Mouse (Mus musculus): Measurements from ENCODE around the gene Pla2g2c. TPM values are rescaled to one million over a fixed set of nuclear protein-coding genes. Genes with fewer than 3 reads are reported as not detected.
A peak's percentile ranks its signal among the peaks of the same experiment; 100 is the strongest.

Pla2g2c gene
- polyA plus RNA-seq, 1 experiment from 2014 or later, result 0.18 TPM

DNA sequence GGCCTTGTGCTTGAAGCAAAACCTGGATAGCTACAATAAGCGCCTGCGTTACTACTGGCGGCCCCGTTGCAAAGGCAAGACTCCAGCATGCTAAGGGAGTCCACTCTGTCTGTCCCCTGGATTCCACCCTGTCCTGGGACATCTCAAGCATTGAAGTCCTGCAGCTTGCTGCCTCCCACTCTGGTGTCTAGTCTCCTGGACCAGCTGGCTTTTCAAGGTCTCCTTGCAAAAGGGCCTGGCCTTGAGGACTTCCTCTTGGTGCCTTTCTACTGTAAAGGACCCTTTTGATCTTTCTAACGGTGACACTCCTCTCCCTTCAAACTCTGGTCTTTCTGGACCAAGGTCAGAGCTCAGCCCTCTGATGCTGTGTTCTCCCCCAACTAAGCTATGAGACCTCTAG is 55.7 kb downstream of the Pla2g2c start:
- no peak overlapping the region for H3K4me3 ChIP-seq (replicated peaks; ENCODE audit: low read length)
- no peaks in the 10 kb centered on the region for H3K36me3 ChIP-seq (ENCODE audit: control insufficient read depth, insufficient read depth, low read length)
- H3K9ac ChIP-seq (ENCODE audit: low read length), result no peak overlapping the region
- no peaks in the 10 kb centered on the region for H3K9me3 ChIP-seq (replicated peaks; ENCODE audit: control insufficient read depth, low read length)
- no peaks in the 10 kb centered on the region for H3K27me3 ChIP-seq (ENCODE audit: control insufficient read depth, insufficient read depth, low read length)
- no peak overlapping the region for H3K4me2 ChIP-seq (ENCODE audit: low read depth, low read length)
- 78% methylated on average over 5 of the region's 5 CpGs for WGBS
- no peak for ATAC-seq (ENCODE audit: insufficient read depth, low FRiP score)
- H3K27ac ChIP-seq (ENCODE audit: low read length), result no peak overlapping the region
- no peaks in the 10 kb centered on the region for H3K4me1 ChIP-seq (ENCODE audit: control insufficient read depth, insufficient read depth, low read length)

DNA sequence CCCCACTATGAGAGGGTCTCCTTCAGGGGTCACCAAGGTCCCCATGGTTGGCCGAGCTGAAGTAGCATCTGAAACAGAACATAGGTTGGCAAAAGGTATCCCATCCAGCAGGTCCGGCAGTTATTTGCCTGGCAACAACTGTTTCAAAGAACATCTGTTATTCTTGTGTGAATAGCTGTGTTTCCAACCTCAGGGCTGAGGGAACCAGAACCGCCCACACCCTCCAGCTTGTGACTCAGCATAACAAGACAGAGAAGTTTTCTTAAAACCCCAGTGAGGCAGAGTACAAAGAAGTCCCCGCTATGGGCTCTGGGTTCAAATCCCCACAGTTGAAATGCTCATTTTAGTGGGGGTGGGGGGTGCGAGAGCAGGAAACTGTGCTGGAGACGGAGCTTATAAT is 57.5 kb downstream of the Pla2g2c start:
- H3K27me3 ChIP-seq (ENCODE audit: control insufficient read depth, insufficient read depth, low read length), result no peaks in the 10 kb centered on the region
- no peaks in the 10 kb centered on the region for H3K9me3 ChIP-seq (replicated peaks; ENCODE audit: control insufficient read depth, low read length)
- no peak for ATAC-seq (ENCODE audit: insufficient read depth, low FRiP score)
- H3K27ac ChIP-seq (ENCODE audit: low read length), result no peak overlapping the region
- WGBS, result 76% methylated on average over 6 of the region's 6 CpGs
- H3K9ac ChIP-seq (ENCODE audit: low read length), result no peak overlapping the region
- no peaks in the 10 kb centered on the region for H3K4me1 ChIP-seq (ENCODE audit: control insufficient read depth, insufficient read depth, low read length)
- no peaks in the 10 kb centered on the region for H3K36me3 ChIP-seq (ENCODE audit: control insufficient read depth, insufficient read depth, low read length)
- no peak overlapping the region for H3K4me2 ChIP-seq (ENCODE audit: low read depth, low read length)
- no peak overlapping the region for H3K4me3 ChIP-seq (replicated peaks; ENCODE audit: low read length)

DNA sequence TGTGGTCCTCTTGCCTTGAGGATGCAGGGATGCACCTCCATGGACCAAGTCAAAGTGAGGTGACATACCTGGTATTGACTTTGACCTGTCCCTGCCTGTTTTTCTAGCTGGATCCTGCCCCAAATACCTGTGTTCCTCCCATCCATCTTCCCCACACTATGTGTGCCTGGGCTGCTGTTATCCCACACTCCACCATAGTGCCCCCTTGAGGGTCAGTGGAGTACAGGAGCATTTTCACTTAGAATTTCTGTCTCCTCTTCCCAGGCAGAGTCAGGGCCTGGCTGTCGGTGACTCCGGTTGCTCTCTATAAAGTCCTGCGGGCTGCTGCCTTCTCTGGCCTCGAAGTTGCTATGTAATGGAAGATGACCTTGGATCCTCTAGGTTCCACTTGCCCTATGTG is 61.1 kb downstream of the Pla2g2c start:
- Histone ChIP-seq H3K27me3 (ENCODE audit: control insufficient read depth, insufficient read depth, low read length) (no peaks in the 10 kb centered on the region), H3K4me2 (ENCODE audit: low read depth, low read length) (no peak overlapping the region), H3K27ac (ENCODE audit: low read length) (no peak overlapping the region), H3K9ac (ENCODE audit: low read length) (no peak overlapping the region), H3K4me3 (replicated peaks; ENCODE audit: low read length) (no peak overlapping the region), H3K4me1 (ENCODE audit: control insufficient read depth, insufficient read depth, low read length) (no peaks in the 10 kb centered on the region), H3K36me3 (ENCODE audit: control insufficient read depth, insufficient read depth, low read length) (no peaks in the 10 kb centered on the region), H3K9me3 (replicated peaks; ENCODE audit: control insufficient read depth, low read length) (no peaks in the 10 kb centered on the region)
- ATAC-seq (ENCODE audit: insufficient read depth, low FRiP score), result no peak
- 59% methylated on average over 4 of the region's 4 CpGs for WGBS

DNA sequence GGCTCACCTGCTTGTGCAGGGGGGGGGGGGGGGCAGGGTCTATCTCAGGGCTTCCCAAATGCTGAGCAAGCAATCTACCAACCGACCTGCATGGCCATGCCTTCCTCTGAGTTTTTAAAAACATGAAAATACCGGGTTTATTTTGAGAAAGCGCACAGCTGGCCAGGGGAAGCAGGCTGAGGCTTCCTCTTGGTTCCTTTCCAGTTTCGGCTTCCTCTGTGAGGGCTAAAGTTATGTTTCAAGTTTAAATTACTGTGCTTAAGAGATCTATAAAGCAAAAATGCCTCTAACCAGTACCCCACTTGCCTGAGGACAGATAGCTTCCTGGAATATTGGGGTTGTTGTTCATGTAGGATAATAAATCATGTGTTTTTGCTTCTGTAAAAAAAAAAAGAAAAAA is 61.5 kb downstream of the Pla2g2c start:
- H3K9me3 ChIP-seq (replicated peaks; ENCODE audit: control insufficient read depth, low read length), result no peaks in the 10 kb centered on the region
- WGBS, result 42% methylated on average over 4 of the region's 4 CpGs
- no peak overlapping the region for H3K4me3 ChIP-seq (replicated peaks; ENCODE audit: low read length)
- H3K9ac ChIP-seq (ENCODE audit: low read length), result no peak overlapping the region
- no peak for ATAC-seq (ENCODE audit: insufficient read depth, low FRiP score)
- no peaks in the 10 kb centered on the region for H3K27me3 ChIP-seq (ENCODE audit: control insufficient read depth, insufficient read depth, low read length)
- no peaks in the 10 kb centered on the region for H3K4me1 ChIP-seq (ENCODE audit: control insufficient read depth, insufficient read depth, low read length)
- no peaks in the 10 kb centered on the region for H3K36me3 ChIP-seq (ENCODE audit: control insufficient read depth, insufficient read depth, low read length)
- H3K27ac ChIP-seq (ENCODE audit: low read length), result no peak overlapping the region
- no peak overlapping the region for H3K4me2 ChIP-seq (ENCODE audit: low read depth, low read length)

DNA sequence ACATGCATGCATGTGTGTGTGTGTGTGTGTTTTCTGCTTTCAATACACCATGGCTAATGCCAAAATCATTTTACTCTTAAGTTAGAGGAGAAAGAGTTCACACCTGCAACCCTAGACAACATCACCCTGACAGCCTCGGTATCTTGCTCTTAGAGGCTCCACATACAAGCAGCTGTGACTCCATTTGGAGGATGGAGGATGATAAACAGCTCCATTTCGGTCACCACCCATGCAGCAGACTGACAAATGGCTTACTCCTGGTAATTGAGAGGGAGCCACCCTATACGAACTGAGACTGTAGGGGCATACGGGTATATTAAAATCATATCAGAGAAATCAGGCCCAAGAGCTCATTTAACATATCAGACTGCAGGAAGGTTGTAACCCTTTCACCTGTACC is 63.8 kb downstream of the Pla2g2c start:
- no peak overlapping the region for H3K9ac ChIP-seq (ENCODE audit: low read length)
- ATAC-seq (ENCODE audit: insufficient read depth, low FRiP score), result no peak
- peaks cover 6% of the 10 kb centered on the region; the same call in 1 of the 2 replicates for H3K4me1 ChIP-seq (ENCODE audit: control insufficient read depth, insufficient read depth, low read length)
- no peaks in the 10 kb centered on the region for H3K27me3 ChIP-seq (ENCODE audit: control insufficient read depth, insufficient read depth, low read length)
- H3K4me3 ChIP-seq (replicated peaks; ENCODE audit: low read length), result no peak overlapping the region
- H3K36me3 ChIP-seq (ENCODE audit: control insufficient read depth, insufficient read depth, low read length), result no peaks in the 10 kb centered on the region
- H3K27ac ChIP-seq (ENCODE audit: low read length), result no peak overlapping the region
- WGBS, result 60% methylated on average over 4 of the region's 4 CpGs
- no peak overlapping the region for H3K4me2 ChIP-seq (ENCODE audit: low read depth, low read length)
- no peaks in the 10 kb centered on the region for H3K9me3 ChIP-seq (replicated peaks; ENCODE audit: control insufficient read depth, low read length)

DNA sequence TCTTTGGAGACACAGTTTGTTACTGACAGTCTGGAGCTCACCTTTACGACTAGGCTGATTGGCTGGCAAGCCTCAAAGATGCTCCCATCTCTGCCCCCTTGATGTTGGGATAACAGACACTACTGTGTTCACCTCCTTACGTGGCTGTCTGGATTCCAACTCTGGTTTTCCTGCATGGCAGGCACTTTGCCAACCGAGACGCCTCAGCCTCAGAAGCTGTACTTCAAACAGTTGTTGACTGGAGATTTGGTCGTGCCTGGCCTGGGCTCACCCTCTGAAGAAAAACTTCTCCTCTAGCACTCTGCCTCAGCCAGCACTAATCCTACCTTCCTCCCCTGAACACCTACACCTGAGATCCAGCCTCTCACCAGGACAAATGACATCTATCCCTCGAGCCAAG is 66.9 kb downstream of the Pla2g2c start:
- ATAC-seq (ENCODE audit: insufficient read depth, low FRiP score), result no peak
- H3K4me1 ChIP-seq (ENCODE audit: control insufficient read depth, insufficient read depth, low read length), result peaks cover 6% of the 10 kb centered on the region; the same call in 1 of the 2 replicates
- no peak overlapping the region for H3K4me3 ChIP-seq (replicated peaks; ENCODE audit: low read length)
- H3K27me3 ChIP-seq (ENCODE audit: control insufficient read depth, insufficient read depth, low read length), result no peaks in the 10 kb centered on the region
- WGBS, result 62% methylated on average over 6 of the region's 6 CpGs
- no peaks in the 10 kb centered on the region for H3K9me3 ChIP-seq (replicated peaks; ENCODE audit: control insufficient read depth, low read length)
- H3K4me2 ChIP-seq (ENCODE audit: low read depth, low read length), result no peak overlapping the region
- H3K9ac ChIP-seq (ENCODE audit: low read length), result no peak overlapping the region
- H3K36me3 ChIP-seq (ENCODE audit: control insufficient read depth, insufficient read depth, low read length), result no peaks in the 10 kb centered on the region
- no peak overlapping the region for H3K27ac ChIP-seq (ENCODE audit: low read length)

DNA sequence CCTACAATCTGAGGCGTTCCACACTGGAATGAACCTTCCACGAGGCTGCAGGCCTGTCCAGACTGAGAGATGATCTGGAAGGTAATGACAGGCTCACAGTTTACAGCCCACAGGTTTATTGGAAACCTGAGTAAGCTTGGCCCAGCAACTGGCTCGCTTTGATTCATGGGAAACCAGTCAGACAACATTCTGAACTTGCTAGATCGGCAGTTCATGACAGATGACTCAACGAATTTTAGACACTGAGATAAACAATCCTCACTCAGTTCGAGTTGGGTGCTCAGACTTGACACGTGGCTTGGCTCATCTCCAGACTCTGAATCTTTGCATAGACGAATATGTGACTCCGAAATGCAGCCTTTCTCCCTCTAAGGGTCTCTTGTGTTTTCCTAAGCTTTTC is 68.0 kb downstream of the Pla2g2c start:
- H3K4me3 ChIP-seq (replicated peaks; ENCODE audit: low read length), result no peak overlapping the region
- H3K36me3 ChIP-seq (ENCODE audit: control insufficient read depth, insufficient read depth, low read length), result no peaks in the 10 kb centered on the region
- H3K9me3 ChIP-seq (replicated peaks; ENCODE audit: control insufficient read depth, low read length), result no peaks in the 10 kb centered on the region
- no peaks in the 10 kb centered on the region for H3K27me3 ChIP-seq (ENCODE audit: control insufficient read depth, insufficient read depth, low read length)
- peak; percentile 63 for ATAC-seq (ENCODE audit: insufficient read depth, low FRiP score)
- 13% methylated on average over 9 of the region's 9 CpGs for WGBS
- H3K4me2 ChIP-seq (ENCODE audit: low read depth, low read length), result no peak overlapping the region
- peaks cover 6% of the 10 kb centered on the region; the same call in 1 of the 2 replicates for H3K4me1 ChIP-seq (ENCODE audit: control insufficient read depth, insufficient read depth, low read length)
- no peak overlapping the region; the same call in 1 of the 2 replicates for H3K9ac ChIP-seq (ENCODE audit: low read length)
- H3K27ac ChIP-seq (ENCODE audit: low read length), result peak overlapping the region; percentile 4; the same call in 1 of the 2 replicates

DNA sequence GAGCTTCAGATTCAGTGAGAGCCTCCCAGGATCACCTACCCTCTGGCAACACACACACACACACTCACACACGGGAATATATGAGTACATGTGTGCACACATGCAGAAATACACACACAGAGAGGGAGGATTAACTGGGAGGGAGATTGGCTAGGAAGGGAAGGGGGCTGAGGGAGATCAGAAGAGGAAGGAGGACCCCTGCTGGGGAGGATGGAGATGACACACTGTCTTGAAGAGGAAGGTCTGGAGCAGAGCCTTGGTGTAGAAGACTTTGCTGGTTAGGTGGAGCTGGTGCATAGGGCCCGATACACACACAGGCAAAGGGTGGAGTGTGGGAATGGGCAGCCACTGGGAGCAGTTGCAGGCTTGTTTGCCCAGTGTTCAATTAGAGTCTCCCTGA is 68.7 kb downstream of the Pla2g2c start:
- Histone ChIP-seq H3K4me1 (ENCODE audit: control insufficient read depth, insufficient read depth, low read length) (peaks cover 6% of the 10 kb centered on the region; the same call in 1 of the 2 replicates), H3K4me3 (replicated peaks; ENCODE audit: low read length) (no peak overlapping the region), H3K27ac (ENCODE audit: low read length) (no peak overlapping the region; the same call in 1 of the 2 replicates), H3K9me3 (replicated peaks; ENCODE audit: control insufficient read depth, low read length) (no peaks in the 10 kb centered on the region), H3K36me3 (ENCODE audit: control insufficient read depth, insufficient read depth, low read length) (no peaks in the 10 kb centered on the region), H3K4me2 (ENCODE audit: low read depth, low read length) (no peak overlapping the region), H3K9ac (ENCODE audit: low read length) (no peak overlapping the region), H3K27me3 (ENCODE audit: control insufficient read depth, insufficient read depth, low read length) (no peaks in the 10 kb centered on the region)
- 44% methylated on average over 2 of the region's 2 CpGs for WGBS
- ATAC-seq (ENCODE audit: insufficient read depth, low FRiP score), result 0 out of 2 replicates have a peak, but pooled peaks have one; percentile 34

DNA sequence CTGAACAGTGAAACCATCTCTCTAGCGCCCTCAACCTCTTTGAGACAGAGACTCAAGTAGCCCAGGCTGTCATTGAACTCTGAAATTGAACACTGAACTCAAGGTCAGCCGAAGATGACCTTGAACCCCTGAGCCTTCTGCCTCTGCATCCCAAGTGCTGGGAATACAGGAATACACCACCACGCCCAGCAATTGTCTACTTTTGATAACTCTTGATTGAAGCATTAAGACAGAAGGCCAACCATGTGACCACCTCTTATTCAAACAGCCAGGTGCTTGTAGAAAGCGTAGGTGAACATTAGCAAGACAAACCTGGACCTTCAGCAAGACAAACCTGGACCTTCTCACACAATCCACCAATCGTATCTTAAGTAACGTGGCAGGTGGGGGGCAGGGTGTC is 69.8 kb downstream of the Pla2g2c start:
- no peak overlapping the region for H3K4me2 ChIP-seq (ENCODE audit: low read depth, low read length)
- no peak for ATAC-seq (ENCODE audit: insufficient read depth, low FRiP score)
- H3K27ac ChIP-seq (ENCODE audit: low read length), result no peak overlapping the region
- H3K27me3 ChIP-seq (ENCODE audit: control insufficient read depth, insufficient read depth, low read length), result no peaks in the 10 kb centered on the region
- no peaks in the 10 kb centered on the region for H3K9me3 ChIP-seq (replicated peaks; ENCODE audit: control insufficient read depth, low read length)
- no peak overlapping the region for H3K4me3 ChIP-seq (replicated peaks; ENCODE audit: low read length)
- peaks cover 6% of the 10 kb centered on the region; the same call in 1 of the 2 replicates for H3K4me1 ChIP-seq (ENCODE audit: control insufficient read depth, insufficient read depth, low read length)
- H3K36me3 ChIP-seq (ENCODE audit: control insufficient read depth, insufficient read depth, low read length), result no peaks in the 10 kb centered on the region
- H3K9ac ChIP-seq (ENCODE audit: low read length), result no peak overlapping the region
- 94% methylated on average over 6 of the region's 6 CpGs for WGBS
